Mouse (Mus musculus) E14TG2a.4 (cell line): ENCODE data around the gene Gm10181.

Experiments
- CTCF ChIP-seq: conservative IDR thresholded peaks from 2 replicates; pipeline ENCODE4 v1.5.1; 2014; ENCODE audit warnings: low read length
- POU5F1 ChIP-seq: IDR thresholded peaks from 2 replicates; pipeline ENCODE4 v1.6.1; 2014; ENCODE audit warnings: low read length, borderline replicate concordance

DNA sequence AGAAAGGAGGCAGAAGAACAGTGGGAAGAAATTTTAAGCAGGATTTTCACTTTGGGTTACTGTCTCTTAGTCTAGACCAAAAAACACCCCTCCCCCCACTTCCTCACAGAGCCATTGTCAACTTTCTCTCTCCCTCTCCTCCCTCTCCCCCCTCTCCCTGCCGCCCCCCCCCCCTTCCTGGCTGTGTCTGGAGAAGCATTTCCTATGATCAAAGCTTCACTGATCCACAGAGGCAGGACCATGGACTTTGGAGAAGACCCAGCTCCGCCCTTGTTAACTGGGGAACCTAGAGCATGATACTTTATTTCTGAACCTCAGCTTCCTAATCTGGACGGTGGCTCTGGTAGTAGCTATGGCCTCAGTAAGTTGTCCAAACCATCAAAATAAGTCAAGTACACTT is 30.5 kb upstream of the Gm10181 start:
- TF ChIP-seq POU5F1 (no peak), CTCF (no peak)
